Mouse (Mus musculus): ENCODE data around the gene Ccdc80.

The Ccdc80 gene

GRCm38 (mm10) chr16:45093137-45093731 is at the start of gene Ccdc80:
Gene Ccdc80 (plus strand): TSS chr16:45093402.
- no peak for DNase-seq (ENCODE audit: low read depth, low spot score)

GRCm38 (mm10) chr16:45044844-45045243 is 48.4 kb upstream of the Ccdc80 start:
- no peak for DNase-seq (ENCODE audit: low read depth, low spot score)

- no peak for DNase-seq (ENCODE audit: low read depth, low spot score)
These were observed 36.0 kb upstream of the Ccdc80 start for GRCm38 (mm10) chr16:45057222-45057621.

- no peak for DNase-seq (ENCODE audit: low read depth, low spot score)
These were observed 35.3 kb upstream of the Ccdc80 start for GRCm38 (mm10) chr16:45057922-45058321.

- no peak for DNase-seq (ENCODE audit: low read depth, low spot score)
These were observed 32.1 kb upstream of the Ccdc80 start for GRCm38 (mm10) chr16:45061140-45061539.

GRCm38 (mm10) chr16:45070383-45071083 is 22.7 kb upstream of the Ccdc80 start:
- DNase-seq (ENCODE audit: low read depth, low spot score), result no peak

- no peak for DNase-seq (ENCODE audit: low read depth, low spot score)
These were observed 21.8 kb upstream of the Ccdc80 start for GRCm38 (mm10) chr16:45071424-45071823.

- no peak for DNase-seq (ENCODE audit: low read depth, low spot score)
These were observed 15.6 kb upstream of the Ccdc80 start for GRCm38 (mm10) chr16:45077517-45078080.

GRCm38 (mm10) chr16:45079322-45079721 is 13.9 kb upstream of the Ccdc80 start:
- DNase-seq (ENCODE audit: low read depth, low spot score), result no peak

- DNase-seq (ENCODE audit: low read depth, low spot score), result no peak
These were observed 4.4 kb upstream of the Ccdc80 start for GRCm38 (mm10) chr16:45088842-45089241.

GRCm38 (mm10) chr16:45090005-45090404 is 3.2 kb upstream of the Ccdc80 start:
- DNase-seq (ENCODE audit: low read depth, low spot score), result peak; percentile 53

GRCm38 (mm10) chr16:45094136-45094756 is 1.0 kb downstream of the Ccdc80 start:
- no peak for DNase-seq (ENCODE audit: low read depth, low spot score)

GRCm38 (mm10) chr16:45095030-45095429 is 1.8 kb downstream of the Ccdc80 start:
- DNase-seq (ENCODE audit: low read depth, low spot score), result no peak

GRCm38 (mm10) chr16:45095561-45096482 is 2.6 kb downstream of the Ccdc80 start:
- DNase-seq (ENCODE audit: low read depth, low spot score), result no peak

- no peak for DNase-seq (ENCODE audit: low read depth, low spot score)
These were observed 4.3 kb downstream of the Ccdc80 start for GRCm38 (mm10) chr16:45097467-45097866.

- no peak for DNase-seq (ENCODE audit: low read depth, low spot score)
These were observed 5.1 kb downstream of the Ccdc80 start for GRCm38 (mm10) chr16:45098186-45098885.

GRCm38 (mm10) chr16:45098886-45099210 is 5.6 kb downstream of the Ccdc80 start:
- DNase-seq (ENCODE audit: low read depth, low spot score), result no peak

- DNase-seq (ENCODE audit: low read depth, low spot score), result no peak
These were observed 7.7 kb downstream of the Ccdc80 start for GRCm38 (mm10) chr16:45100892-45101291.

GRCm38 (mm10) chr16:45104993-45105392 is 11.8 kb downstream of the Ccdc80 start:
- no peak for DNase-seq (ENCODE audit: low read depth, low spot score)

- no peak for DNase-seq (ENCODE audit: low read depth, low spot score)
These were observed 15.1 kb downstream of the Ccdc80 start for GRCm38 (mm10) chr16:45108203-45108878.

Data from retina, postnatal 7 days (tissue).